Mouse (Mus musculus) heart, postnatal 0 days (tissue): ENCODE measurements around the gene Zfp385b.

ENCODE experiments used
- CTCF ChIP-seq: IDR thresholded peaks from 2 replicates; pipeline ENCODE4 v1.5.1; 2016; ENCODE audit warnings: antibody characterized with exemption, control low read depth, low read depth
- EP300 ChIP-seq: IDR thresholded peaks from 2 replicates; pipeline ENCODE4 v1.6.1; 2016; ENCODE audit warnings: antibody characterized with exemption, low read depth

GRCm38 (mm10) chr2:77382766-77383165, 436.7 kb downstream of the Zfp385b start:
- no peak for TF ChIP-seq CTCF
- no peak for TF ChIP-seq EP300
